In genomic region chr2:66867457-66868216, GRCm38 (mm10) we compare ENCODE assay signal across 23 mouse cellular contexts.
A peak's percentile ranks its signal among the peaks of the same experiment; 100 is the strongest.
DNase-seq lines count a peak whose midpoint lies in the region; ATAC-seq and TF ChIP-seq lines count a peak whose summit lies in the region.
"Had no signal": no experiment of that assay in that cellular context is flagged by ENCODE, and none has a peak within 500 bp of the region (broad histone marks: within the 10 kb centered on the region; RNA-seq: fewer than 3 reads in every experiment).

No protein-coding gene starts in this region.

- peak; percentile 52 for DNase-seq in lung, embryonic 14.5 days
- DNase-seq in lung, adult 2 months, result no peak
- DNase-seq in lung, postnatal 36 days, result no peak
- no peak for DNase-seq in gastrocnemius, postnatal 36 days
- DNase-seq: adrenal gland, adult 2 months; adrenal gland, postnatal 10 days; adrenal gland, postnatal 25 days; cerebellum, adult 11 months; cerebellum, adult 18-20 months; cerebellum, adult 8-10 months; cerebellum, adult 9-11 months; cerebellum, postnatal 14 days; cerebellum, postnatal 36 days; embryo, embryonic 11 days had no signal

- H3K4me2 ChIP-seq in intestine, embryonic 15.5 days (replicated peaks), result no peak overlapping the region
- no peak overlapping the region for H3K4me2 ChIP-seq in intestine, postnatal 0 days (replicated peaks; ENCODE audit: low read depth)
- H3K4me2 ChIP-seq in lung, embryonic 14.5 days, result no peak overlapping the region
- no peak overlapping the region for H3K4me2 ChIP-seq in lung, embryonic 16.5 days (ENCODE audit: low read depth, low read length)
- H3K4me2 ChIP-seq: embryonic facial prominence, embryonic 13.5 days; embryonic facial prominence, embryonic 15.5 days; forebrain, embryonic 12.5 days had no signal

- no peak for TF ChIP-seq POLR2A in lung, adult 2 months (IDR thresholded peaks at IDR 0.05; ENCODE audit: borderline replicate concordance, extremely low read depth, low read depth, low read length)

- H3K27ac ChIP-seq in intestine, embryonic 15.5 days, result no peak overlapping the region
- H3K27ac ChIP-seq in intestine, postnatal 0 days (ENCODE audit: low read depth, low read length), result no peak overlapping the region
- H3K27ac ChIP-seq in lung, embryonic 14.5 days (ENCODE audit: low read depth), result no peak overlapping the region
- no peak overlapping the region; the same call in 1 of the 2 replicates for H3K27ac ChIP-seq in lung, embryonic 16.5 days (ENCODE audit: low read length)
- H3K27ac ChIP-seq: embryonic facial prominence, embryonic 13.5 days; embryonic facial prominence, embryonic 15.5 days; forebrain, embryonic 10.5 days; forebrain, embryonic 12.5 days had no signal

- ATAC-seq in intestine, embryonic 15.5 days, result peak; percentile 59
- ATAC-seq in intestine, postnatal 0 days, result no peak
- peak; percentile 82 for ATAC-seq in lung, embryonic 14.5 days (ENCODE audit: insufficient read depth)
- peak; percentile 67; the same call in 1 of the 2 replicates for ATAC-seq in lung, embryonic 16.5 days (ENCODE audit: low read depth)
- ATAC-seq: forebrain, embryonic 14.5 days had no signal

- H3K4me1 ChIP-seq in intestine, embryonic 15.5 days (replicated peaks), result no peaks in the 10 kb centered on the region
- no peaks in the 10 kb centered on the region for H3K4me1 ChIP-seq in intestine, postnatal 0 days (replicated peaks; ENCODE audit: control insufficient read depth, insufficient read depth, low read length)
- H3K4me1 ChIP-seq in lung, embryonic 14.5 days (ENCODE audit: insufficient read depth), result no peaks in the 10 kb centered on the region
- H3K4me1 ChIP-seq in lung, adult 2 months (ENCODE audit: control insufficient read depth, insufficient read depth, low read length), result no peaks in the 10 kb centered on the region
- no peaks in the 10 kb centered on the region for H3K4me1 ChIP-seq in lung, embryonic 16.5 days (replicated peaks; ENCODE audit: control insufficient read depth, insufficient read depth, low read length)
- H3K4me1 ChIP-seq: embryonic facial prominence, embryonic 13.5 days; embryonic facial prominence, embryonic 15.5 days; forebrain, embryonic 10.5 days; forebrain, embryonic 12.5 days had no signal

- 52% methylated on average over 2 of the region's 2 CpGs for WGBS in intestine, embryonic 15.5 days
- 45% methylated on average over 2 of the region's 2 CpGs for WGBS in intestine, postnatal 0 days
- 41% methylated on average over 2 of the region's 2 CpGs for WGBS in lung, embryonic 14.5 days
- 60% methylated on average over 2 of the region's 2 CpGs for WGBS in lung, adult 2 months
- 47% methylated on average over 2 of the region's 2 CpGs for WGBS in lung, embryonic 16.5 days

- H3K36me3 ChIP-seq in intestine, embryonic 15.5 days, result no peaks in the 10 kb centered on the region
- no peaks in the 10 kb centered on the region for H3K36me3 ChIP-seq in intestine, postnatal 0 days (ENCODE audit: control insufficient read depth, insufficient read depth)
- no peaks in the 10 kb centered on the region for H3K36me3 ChIP-seq in lung, embryonic 14.5 days (ENCODE audit: insufficient read depth)
- no peaks in the 10 kb centered on the region for H3K36me3 ChIP-seq in lung, embryonic 16.5 days (ENCODE audit: control insufficient read depth, insufficient read depth, low read length)
- H3K36me3 ChIP-seq: embryonic facial prominence, embryonic 13.5 days; embryonic facial prominence, embryonic 15.5 days; forebrain, embryonic 10.5 days; forebrain, embryonic 12.5 days had no signal

- no peaks in the 10 kb centered on the region for H3K27me3 ChIP-seq in intestine, embryonic 15.5 days (replicated peaks)
- no peaks in the 10 kb centered on the region for H3K27me3 ChIP-seq in intestine, postnatal 0 days (replicated peaks; ENCODE audit: control insufficient read depth, insufficient read depth, low read length)
- no peaks in the 10 kb centered on the region for H3K27me3 ChIP-seq in lung, embryonic 14.5 days (ENCODE audit: insufficient read depth, low read length)
- H3K27me3 ChIP-seq in lung, embryonic 16.5 days (ENCODE audit: control insufficient read depth, insufficient read depth, low read depth, low read length), result no peaks in the 10 kb centered on the region
- H3K27me3 ChIP-seq: embryonic facial prominence, embryonic 13.5 days; embryonic facial prominence, embryonic 15.5 days; forebrain, embryonic 12.5 days had no signal

- H3K9ac ChIP-seq in intestine, embryonic 15.5 days, result no peak overlapping the region
- no peak overlapping the region for H3K9ac ChIP-seq in intestine, postnatal 0 days (ENCODE audit: low read depth, low read length)
- H3K9ac ChIP-seq in lung, embryonic 14.5 days, result no peak overlapping the region
- H3K9ac ChIP-seq in lung, embryonic 16.5 days (ENCODE audit: low read length), result no peak overlapping the region
- H3K9ac ChIP-seq: embryonic facial prominence, embryonic 13.5 days; embryonic facial prominence, embryonic 15.5 days; forebrain, embryonic 12.5 days had no signal

- no peaks in the 10 kb centered on the region for H3K9me3 ChIP-seq in intestine, embryonic 15.5 days
- no peaks in the 10 kb centered on the region for H3K9me3 ChIP-seq in intestine, postnatal 0 days (ENCODE audit: control insufficient read depth)
- no peaks in the 10 kb centered on the region for H3K9me3 ChIP-seq in lung, embryonic 14.5 days (ENCODE audit: low read depth, low read length)
- H3K9me3 ChIP-seq in lung, embryonic 16.5 days (ENCODE audit: control insufficient read depth, low read length), result no peaks in the 10 kb centered on the region
- H3K9me3 ChIP-seq: embryonic facial prominence, embryonic 13.5 days; embryonic facial prominence, embryonic 15.5 days; forebrain, embryonic 10.5 days; forebrain, embryonic 12.5 days had no signal

- TF ChIP-seq CTCF in intestine, postnatal 0 days (IDR thresholded peaks at IDR 0.05; ENCODE audit: low read depth), result no peak
- no peak for TF ChIP-seq CTCF in lung, embryonic 14.5 days (IDR thresholded peaks at IDR 0.05; ENCODE audit: low read depth)
- TF ChIP-seq CTCF in lung, adult 2 months (IDR thresholded peaks at IDR 0.05; ENCODE audit: insufficient read depth, low read length), result no peak

- intact Hi-C loops in gastrocnemius, postnatal 36 days (cut with DNase I), result no loop called here

- H3K4me3 ChIP-seq in intestine, embryonic 15.5 days (replicated peaks), result no peak overlapping the region
- H3K4me3 ChIP-seq in intestine, postnatal 0 days (ENCODE audit: low read depth, low read length), result no peak overlapping the region
- no peak overlapping the region for H3K4me3 ChIP-seq in lung, embryonic 14.5 days (ENCODE audit: low read depth, low read length)
- H3K4me3 ChIP-seq in lung, adult 2 months (replicated peaks; ENCODE audit: extremely low read depth, low read depth, low read length), result no peak overlapping the region
- H3K4me3 ChIP-seq in lung, embryonic 16.5 days (ENCODE audit: low read length), result no peak overlapping the region
- H3K4me3 ChIP-seq: embryonic facial prominence, embryonic 13.5 days; embryonic facial prominence, embryonic 15.5 days; erythroblast, embryonic 14.5 days; forebrain, embryonic 10.5 days; forebrain, embryonic 12.5 days had no signal
